Mouse (Mus musculus) lung, postnatal 14 days (tissue): ENCODE data around the gene B830017H08Rik.
A peak's percentile ranks its signal among the peaks of the same experiment; 100 is the strongest.

ENCODE experiments used
- DNase-seq: peaks from one replicate; pipeline ENCODE4 v3.0.0; 2021

Gene B830017H08Rik

DNA sequence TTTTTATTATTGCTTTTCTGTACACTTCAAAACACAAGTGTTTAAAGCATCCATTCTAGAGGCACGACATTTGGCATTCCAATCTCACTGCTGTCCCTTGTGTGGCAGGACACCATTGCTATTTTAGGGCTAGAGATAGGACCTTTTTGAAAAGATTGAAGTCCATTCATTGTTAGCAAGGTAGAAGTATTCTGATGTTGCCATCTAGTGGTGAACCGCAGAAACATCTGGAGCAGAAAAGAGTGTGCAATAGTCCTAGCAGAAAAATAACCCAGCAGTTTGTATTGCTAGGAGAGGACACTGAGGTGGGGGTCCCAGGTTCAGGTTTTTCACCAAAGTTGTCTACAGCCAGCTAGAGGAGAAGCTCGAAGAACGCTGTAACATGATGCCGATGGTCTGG lies 20.8 kb upstream of the B830017H08Rik start:
- DNase-seq: peak; percentile 46

GRCm38 (mm10) chr16:17813173-17813572 lies 19.7 kb upstream of the B830017H08Rik start:
- DNase-seq: no peak

DNA sequence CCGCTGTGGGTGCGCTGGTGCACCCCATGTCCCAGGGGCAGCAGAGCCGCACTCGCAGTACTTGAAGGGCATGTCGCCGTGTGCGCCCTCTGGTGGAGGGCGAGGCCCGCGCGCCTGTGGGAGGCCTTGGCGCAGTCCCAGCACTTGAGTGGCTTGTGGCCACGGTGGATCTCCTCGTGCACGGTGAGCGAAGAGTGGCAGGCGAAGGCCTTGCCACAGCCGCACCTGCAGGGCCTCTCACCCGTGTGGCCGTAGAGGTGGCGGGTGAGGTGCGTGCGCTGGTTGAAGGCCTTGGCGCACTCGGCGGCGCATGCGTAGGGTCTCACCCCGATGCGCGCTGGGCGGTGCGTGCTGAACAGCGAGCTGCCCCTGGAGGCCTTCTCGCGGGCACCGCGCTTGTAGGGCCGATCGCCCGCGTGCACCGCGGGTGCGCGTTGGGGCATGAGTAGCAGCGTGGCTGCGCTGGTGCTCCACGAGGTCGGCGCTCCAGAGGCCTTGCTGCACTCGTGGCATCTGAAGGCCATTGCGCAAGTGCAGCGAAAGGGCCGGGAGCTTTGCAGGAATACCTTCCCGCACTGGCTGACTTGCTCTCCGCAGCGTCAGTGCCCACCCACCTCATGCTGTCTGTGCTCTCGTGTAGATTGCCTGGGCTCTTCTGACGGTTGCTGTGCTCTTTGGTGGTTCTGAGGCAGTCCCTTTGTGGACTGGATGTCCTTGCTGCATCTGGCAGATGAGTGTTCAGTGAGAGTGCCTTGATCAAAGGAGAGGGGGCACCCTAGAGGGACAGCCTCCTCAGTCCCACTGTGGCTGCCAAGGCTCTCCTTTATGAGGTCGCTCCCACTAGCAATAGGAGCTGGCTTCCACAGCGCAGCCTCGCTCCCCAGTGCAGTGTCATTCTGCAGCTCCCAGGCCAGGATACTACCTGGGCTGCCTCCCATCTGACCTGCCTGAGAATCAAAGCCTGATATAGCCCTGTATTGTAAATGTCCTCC lies 17.2 kb upstream of the B830017H08Rik start:
- peak; percentile 77 for DNase-seq

- no peak for DNase-seq
These were observed 16.4 kb upstream of the B830017H08Rik start for GRCm38 (mm10) chr16:17816528-17816927.

DNA sequence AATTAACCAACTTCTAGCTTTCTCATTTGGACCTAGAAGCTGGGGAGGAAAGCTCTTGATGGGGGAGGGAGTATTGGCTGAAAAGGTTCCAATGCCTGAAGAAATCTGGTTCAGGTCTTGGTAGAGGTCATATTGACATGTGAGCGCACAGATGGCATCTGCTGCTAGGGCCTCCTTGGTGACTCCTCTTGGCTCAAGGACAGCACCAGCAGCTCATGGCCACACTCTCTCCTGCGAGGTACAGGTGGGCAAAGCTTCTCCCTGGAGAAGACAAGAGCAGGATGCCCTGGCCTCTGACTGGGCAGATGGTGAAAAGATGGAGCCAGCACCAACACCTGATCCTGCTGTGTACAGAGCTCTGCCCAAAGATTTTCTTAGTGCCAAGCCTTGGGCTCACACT lies 6.4 kb upstream of the B830017H08Rik start:
- no peak for DNase-seq

DNA sequence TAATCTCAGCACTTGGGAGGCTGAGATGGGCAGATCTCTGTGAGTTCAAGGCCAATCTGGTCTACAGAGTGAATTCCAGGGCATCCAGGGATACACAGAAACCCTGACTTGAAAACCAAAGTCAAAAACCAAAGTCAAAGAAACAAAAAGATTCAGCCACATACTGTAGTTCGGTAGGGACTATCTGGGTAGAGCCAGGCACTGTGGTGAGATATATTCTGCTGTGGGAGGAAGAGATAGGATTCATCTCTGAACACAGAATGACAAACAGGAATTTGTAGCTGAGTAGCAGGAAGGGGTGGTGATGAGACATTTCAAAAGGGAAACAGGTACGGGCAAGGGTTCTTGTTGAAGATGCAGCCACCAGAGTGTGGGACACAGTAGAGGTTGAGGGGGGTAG lies 4.7 kb upstream of the B830017H08Rik start:
- no peak for DNase-seq

GRCm38 (mm10) chr16:17828867-17829266 lies 4.1 kb upstream of the B830017H08Rik start:
- DNase-seq: no peak

GRCm38 (mm10) chr16:17830385-17831178 lies 2.3 kb upstream of the B830017H08Rik start:
- DNase-seq: no peak

DNA sequence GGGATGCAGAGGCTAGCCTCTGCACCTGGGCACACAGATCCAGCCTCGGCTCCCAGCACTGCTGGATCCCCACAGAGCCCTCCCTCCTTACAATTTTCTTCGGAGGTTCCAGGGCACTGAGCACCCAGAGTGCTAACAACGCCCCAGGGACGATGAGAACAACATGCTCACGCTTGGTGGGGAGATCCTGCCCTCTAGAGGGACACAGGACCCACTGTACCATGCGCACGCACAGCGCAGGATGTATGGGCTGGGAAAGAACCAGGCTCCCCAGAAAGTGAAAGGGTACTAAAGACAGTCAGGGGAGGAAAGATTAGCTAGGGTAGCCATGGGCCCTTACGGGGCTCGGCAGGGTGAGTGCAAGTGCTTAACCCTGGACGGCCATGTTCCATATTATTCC lies 1.1 kb upstream of the B830017H08Rik start:
- no peak for DNase-seq

DNA sequence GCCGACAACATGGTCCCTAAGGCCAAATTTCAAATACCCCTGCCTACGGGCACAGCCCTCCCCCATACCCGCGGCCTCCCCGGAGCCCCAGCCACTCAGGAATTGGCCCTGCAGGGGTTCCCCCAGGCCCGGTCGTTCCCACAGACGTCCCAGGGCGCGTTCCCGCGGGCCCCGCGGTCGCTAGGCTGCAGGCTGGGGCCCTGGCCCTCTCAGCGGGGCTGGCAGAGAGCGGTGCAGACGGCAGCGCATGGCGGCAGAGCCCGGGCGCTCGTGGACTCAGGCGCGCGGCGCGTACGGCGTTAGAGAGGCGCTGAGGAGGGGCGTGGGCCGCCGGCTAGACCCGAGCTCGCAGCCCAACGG lies 380 bp downstream of the B830017H08Rik start:
- no peak for DNase-seq

- no peak for DNase-seq
These were observed 919 bp downstream of the B830017H08Rik start for GRCm38 (mm10) chr16:17833681-17834399.

- no peak for DNase-seq
These were observed 1.6 kb downstream of the B830017H08Rik start for GRCm38 (mm10) chr16:17834543-17834942.

DNA sequence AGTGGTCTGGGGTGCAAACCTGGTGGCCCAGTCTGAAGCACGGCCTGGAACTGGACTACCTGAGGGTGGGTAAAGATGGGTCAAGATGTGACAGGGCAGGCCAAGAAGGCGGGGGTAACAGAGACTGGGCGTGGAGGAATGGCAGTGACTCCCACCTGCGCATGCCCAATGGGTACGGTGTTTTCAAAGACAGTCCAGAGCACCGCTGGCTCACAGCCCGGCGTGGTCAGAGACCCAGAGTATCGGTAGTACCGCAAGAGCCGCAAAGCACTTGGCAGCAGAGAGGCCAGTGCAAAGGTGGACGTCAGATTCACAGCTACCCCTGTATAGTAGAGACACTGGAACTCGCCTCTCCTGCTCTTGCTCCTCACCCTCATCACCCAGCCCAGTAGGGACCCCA lies 2.6 kb downstream of the B830017H08Rik start:
- no peak for DNase-seq

GRCm38 (mm10) chr16:17838051-17838450 lies 5.1 kb downstream of the B830017H08Rik start, which contains the start of gene Car15:
TSS of gene Car15 (minus strand) at chr16:17838364.
- DNase-seq: no peak

DNA sequence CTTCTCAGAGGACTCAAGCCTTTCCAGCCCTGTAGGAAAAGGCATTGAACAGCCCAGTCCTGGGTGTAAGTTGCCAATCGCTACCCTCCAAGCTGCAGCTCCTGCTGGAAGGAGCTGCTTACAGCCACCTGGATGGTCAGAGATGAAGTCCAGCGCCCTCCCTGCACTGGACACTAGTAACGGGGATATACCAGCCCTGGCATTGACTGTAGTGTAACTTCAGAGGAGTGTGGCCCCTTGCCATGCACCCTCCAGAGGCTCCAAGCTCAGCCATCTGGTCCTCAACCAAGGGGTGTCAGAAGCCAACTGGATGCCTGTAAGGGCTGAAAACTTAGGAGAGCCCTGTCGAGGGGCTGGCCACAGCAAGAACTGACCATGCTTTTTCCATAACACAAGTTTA lies 7.1 kb downstream of the B830017H08Rik start:
- no peak for DNase-seq

GRCm38 (mm10) chr16:17842437-17842836 lies 9.5 kb downstream of the B830017H08Rik start:
- DNase-seq: no peak

DNA sequence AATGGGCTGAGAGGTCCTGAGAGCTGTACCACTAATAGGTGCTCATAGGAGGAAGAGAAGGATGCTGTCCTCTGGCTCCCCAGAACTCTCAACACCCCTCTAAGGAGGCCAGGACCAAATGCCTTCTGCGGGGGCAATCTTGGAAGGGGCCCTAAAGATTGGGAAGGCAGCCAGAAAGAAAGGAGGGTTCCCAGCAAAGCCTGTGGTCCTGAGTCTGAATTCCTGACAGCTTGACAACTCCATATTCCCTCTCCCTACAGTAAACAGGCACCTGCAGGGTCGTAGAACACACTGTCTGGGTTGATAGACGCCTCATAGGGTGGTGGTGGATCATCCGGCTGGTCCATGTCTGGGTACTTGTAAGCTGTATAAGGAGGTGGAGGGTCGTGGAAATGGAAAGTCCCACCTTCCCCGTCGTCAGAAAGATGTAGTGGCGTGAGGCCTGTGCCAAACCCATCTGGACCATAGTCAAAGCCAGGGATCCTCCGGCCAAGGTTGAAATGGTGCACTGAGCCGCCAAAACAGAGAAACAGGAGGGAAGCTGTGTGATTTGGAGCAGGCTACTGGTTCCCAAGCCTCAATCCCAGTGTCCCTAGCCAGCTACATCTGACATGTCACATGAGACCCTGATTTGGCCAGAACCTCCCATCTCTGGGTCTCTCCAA lies 10.9 kb downstream of the B830017H08Rik start:
- no peak for DNase-seq

- no peak for DNase-seq
These were observed 15.5 kb downstream of the B830017H08Rik start for GRCm38 (mm10) chr16:17848431-17848830.

DNA sequence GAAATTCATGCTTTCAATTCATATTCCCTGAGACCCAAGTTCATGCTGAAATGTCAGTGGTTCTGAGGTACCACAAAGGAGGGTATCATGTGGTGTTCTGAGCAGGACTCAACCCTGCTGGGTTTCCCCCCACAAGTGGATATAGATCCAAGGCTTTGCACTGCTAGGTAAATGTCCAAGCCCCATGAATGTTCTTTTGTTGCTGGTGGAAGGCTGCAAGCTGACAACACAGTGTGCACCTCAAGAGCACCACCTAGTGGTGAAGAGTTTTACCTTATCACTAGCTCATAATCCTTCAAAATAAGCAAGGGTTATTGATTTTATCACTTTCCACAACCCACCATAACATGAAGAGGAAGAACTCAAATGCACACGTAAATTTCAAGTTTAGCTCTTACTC lies 16.0 kb downstream of the B830017H08Rik start:
- peak; percentile 51 for DNase-seq

- no peak for DNase-seq
These were observed 16.6 kb downstream of the B830017H08Rik start for GRCm38 (mm10) chr16:17849486-17849885.

GRCm38 (mm10) chr16:17851331-17851730 lies 18.4 kb downstream of the B830017H08Rik start:
- DNase-seq: no peak

DNA sequence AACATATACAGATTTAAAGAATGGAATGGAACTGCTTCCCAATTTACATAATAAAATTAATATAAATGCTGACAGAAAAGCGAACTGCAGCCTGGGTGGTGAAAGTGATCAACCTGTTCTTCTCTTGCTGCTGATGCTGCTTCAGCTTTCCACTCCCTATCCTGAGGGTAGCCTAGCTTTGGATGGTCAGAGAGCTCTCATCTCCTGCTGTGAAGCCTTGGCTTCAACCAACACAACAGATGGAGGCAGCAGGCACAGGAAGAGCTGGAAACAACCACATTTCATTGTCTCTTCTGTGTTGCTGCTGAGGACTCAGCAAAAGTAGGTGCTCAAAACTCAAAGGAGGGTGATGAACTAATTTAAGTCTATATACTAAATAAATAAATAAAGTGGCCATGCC lies 18.9 kb downstream of the B830017H08Rik start:
- DNase-seq: no peak

DNA sequence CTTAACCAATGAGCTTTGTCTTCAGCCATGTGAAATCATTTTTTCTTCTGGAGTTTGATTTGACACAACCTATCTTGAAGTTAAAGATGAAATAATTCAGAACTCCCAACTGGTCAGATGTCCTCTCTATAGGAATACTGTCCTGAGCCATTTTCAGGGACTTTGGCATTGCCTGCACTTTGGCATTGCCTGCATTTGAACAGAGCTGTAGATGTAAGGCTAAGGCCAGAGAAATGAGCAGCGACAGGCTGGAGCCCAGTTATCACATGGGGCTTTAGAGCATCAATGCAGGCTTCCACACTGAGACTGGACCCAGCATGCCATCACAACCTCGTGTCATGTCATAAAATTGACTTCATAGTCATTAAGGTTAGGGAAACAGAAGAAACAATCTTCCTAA lies 20.3 kb downstream of the B830017H08Rik start:
- DNase-seq: no peak
